ENCODE assay signal across 8 mouse cellular contexts in genomic region chr2:38688791-38689520, GRCm38 (mm10). TPM values are rescaled to one million over a fixed set of nuclear protein-coding genes. Genes with fewer than 3 reads are reported as not detected.
DNase-seq lines count a peak whose midpoint lies in the region; ATAC-seq and TF ChIP-seq lines count a peak whose summit lies in the region.

No protein-coding gene starts in this region.

- no peaks in the 10 kb centered on the region for H3K9me3 ChIP-seq in ES-Bruce4 (replicated peaks; ENCODE audit: control insufficient read depth, insufficient read depth, low read length, poor library complexity, severe bottlenecking)
- H3K9me3 ChIP-seq in midbrain, postnatal 0 days (ENCODE audit: low read length): no peaks in the 10 kb centered on the region

- 0 out of 2 replicates have a peak, but pooled peaks have one; percentile 23 for TF ChIP-seq EP300 in ES-Bruce4 (IDR thresholded peaks at IDR 0.05; ENCODE audit: insufficient read depth, low read depth, low read length)

- H3K27me3 ChIP-seq in C2C12 (ENCODE audit: control insufficient read depth, insufficient read depth, insufficient read length) (peaks cover 7% of the 10 kb centered on the region), ES-Bruce4 (ENCODE audit: control insufficient read depth, insufficient read depth, low read length, poor library complexity, severe bottlenecking) (no peaks in the 10 kb centered on the region)
- H3K27me3 ChIP-seq in midbrain, postnatal 0 days (ENCODE audit: insufficient read depth, low read length): 0 out of 2 replicates have a peak, but pooled peaks cover 6% of the 10 kb centered on the region

- H3K4me3 ChIP-seq in C2C12 (ENCODE audit: insufficient read depth, poor library complexity, severe bottlenecking): no peak overlapping the region
- peak overlapping the region; percentile 44 for H3K4me3 ChIP-seq in ES-Bruce4 (ENCODE audit: low read depth, low read length)
- peak overlapping the region; percentile 28; the same call in 1 of the 2 replicates for H3K4me3 ChIP-seq in midbrain, postnatal 0 days (ENCODE audit: low read depth, low read length)

- WGBS in midbrain, postnatal 0 days: 3% methylated on average over 28 of the region's 29 CpGs

- no peak for TF ChIP-seq POLR2A in ES-Bruce4 (IDR thresholded peaks at IDR 0.05; ENCODE audit: insufficient read depth, low read length)

- no peak overlapping the region for H3K27ac ChIP-seq in ES-Bruce4 (ENCODE audit: insufficient read depth, low read length)
- H3K27ac ChIP-seq in midbrain, postnatal 0 days (ENCODE audit: low read depth, low read length): peak overlapping the region; percentile 62; the same call in 1 of the 2 replicates

- peak; percentile 87 for DNase-seq in embryo, embryonic 10.5 days (ENCODE audit: low spot score)
- peak; percentile 82 for DNase-seq in left cerebral cortex, postnatal 4 days
- DNase-seq in midbrain, postnatal 0 days (ENCODE audit: low spot score): peak; percentile 86
- DNase-seq in thymus, postnatal 14 days: peak; percentile 70
- no peak for DNase-seq in gastrocnemius, adult 18-20 months (ENCODE audit: low spot score)

- intact Hi-C loops in left cerebral cortex, postnatal 4 days (cut with DNase I): no loop called here

- ATAC-seq in hematopoietic stem cell, adult 5-6 weeks (replicated peaks in 1 of 2; ENCODE audit: insufficient read depth in 1 of 2, low FRiP score in 2 of 2, low TSS enrichment in 1 of 2, low read depth in 1 of 2, poor library complexity in 2 of 2, severe bottlenecking in 2 of 2): peak; percentile 21 to 29; a peak in 2 of 4 replicates
- ATAC-seq in midbrain, postnatal 0 days (ENCODE audit: low FRiP score): peak; percentile 76

- H3K4me2 ChIP-seq in midbrain, postnatal 0 days (ENCODE audit: low read depth, low read length, poor library complexity, severe bottlenecking): peak overlapping the region; percentile 50

- TF ChIP-seq CTCF in C2C12 (IDR thresholded peaks at IDR 0.05; ENCODE audit: control insufficient read depth, insufficient read depth, insufficient read length): peak; percentile 60
- TF ChIP-seq CTCF in ES-Bruce4 (IDR thresholded peaks at IDR 0.05; ENCODE audit: low read depth, low read length): peak; percentile 86
- peak; percentile 74 for TF ChIP-seq CTCF in midbrain, postnatal 0 days (IDR thresholded peaks at IDR 0.05)

- no peaks in the 10 kb centered on the region for H3K79me3 ChIP-seq in C2C12 (ENCODE audit: low read depth)

- no peaks in the 10 kb centered on the region for H3K79me2 ChIP-seq in C2C12 (ENCODE audit: control insufficient read depth, insufficient read depth)

- no peak overlapping the region for H3ac ChIP-seq in C2C12 (ENCODE audit: control insufficient read depth, insufficient read length, low read depth)

- H3K36me3 ChIP-seq in C2C12 (ENCODE audit: control insufficient read depth, insufficient read depth): no peaks in the 10 kb centered on the region
- H3K36me3 ChIP-seq in ES-Bruce4 (ENCODE audit: control insufficient read depth, insufficient read depth, low read length, poor library complexity, severe bottlenecking): no peaks in the 10 kb centered on the region
- H3K36me3 ChIP-seq in midbrain, postnatal 0 days (ENCODE audit: insufficient read depth, low read length): no peaks in the 10 kb centered on the region

- no peaks in the 10 kb centered on the region for H3K4me1 ChIP-seq in ES-Bruce4 (ENCODE audit: control insufficient read depth, insufficient read depth, low read length)
- peaks cover 4% of the 10 kb centered on the region; the same call in 1 of the 2 replicates for H3K4me1 ChIP-seq in midbrain, postnatal 0 days (ENCODE audit: insufficient read depth, low read length)

- peak overlapping the region; percentile 8 for H3K9ac ChIP-seq in ES-Bruce4 (ENCODE audit: low read depth, poor library complexity, severe bottlenecking)
- peak overlapping the region; percentile 51 for H3K9ac ChIP-seq in midbrain, postnatal 0 days (replicated peaks; ENCODE audit: low read length, poor library complexity, severe bottlenecking)

TF ChIP-seq in C2C12, 6 proteins besides CTCF, POLR2A, EP300 and RAD21:
- no peak for TF ChIP-seq MYOD1 (IDR thresholded peaks at IDR 0.05; ENCODE audit: control insufficient read depth, insufficient read length, low read depth)
- TF ChIP-seq USF1 (IDR thresholded peaks at IDR 0.05; ENCODE audit: low read depth): no peak
- no peak for TF ChIP-seq MYOG (IDR thresholded peaks at IDR 0.05; ENCODE audit: control insufficient read depth, extremely low read depth, insufficient read length)
- TF ChIP-seq FOSL1 (IDR thresholded peaks at IDR 0.05; ENCODE audit: insufficient read depth, low read length, poor library complexity, severe bottlenecking): no peak
- TF ChIP-seq MAX (IDR thresholded peaks at IDR 0.05): no peak
- TF ChIP-seq CEBPB (IDR thresholded peaks at IDR 0.05; ENCODE audit: low read depth): no peak

RNA-seq across cellular contexts. Expression of gene Nr5a1, which starts 25.4 kb away (rescaled TPM):
- polyA plus RNA-seq in C2C12 (2012; fragmentation: generic; extraction: Trizol) (0.01 TPM), ES-Bruce4 (2011; ENCODE audit: insufficient read depth, insufficient read length, low read depth, missing spikeins) (not detected in 2 replicates)
- not detected in 2 replicates for total RNA-seq in hematopoietic stem cell, adult 5-6 weeks (2017)
- under 1 TPM in 1 of 2 experiments, not detected in 1; 0.14 TPM for total RNA-seq in left cerebral cortex, postnatal 4 days (2021)
- total RNA-seq in midbrain, postnatal 0 days (2014; rRNA removed): 0.11 and 0.61 TPM in 2 replicates
- polyA plus RNA-seq in midbrain, postnatal 0 days (2015; fragmentation: Nextera tagmentation; extraction: Ambion mirVana): 1.2 and 2.1 TPM in 2 replicates
- not detected for total RNA-seq in gastrocnemius, adult 18-20 months (2021)

RNA-seq across cellular contexts. Expression of gene Psmb7, which starts 45.1 kb away (rescaled TPM):
- 377 TPM for polyA plus RNA-seq in C2C12 (2012; fragmentation: generic; extraction: Trizol)
- polyA plus RNA-seq in ES-Bruce4 (2011; ENCODE audit: insufficient read depth, insufficient read length, low read depth, missing spikeins): 306 and 309 TPM in 2 replicates
- total RNA-seq in hematopoietic stem cell, adult 5-6 weeks (2017): 215 and 259 TPM in 2 replicates
- total RNA-seq in left cerebral cortex, postnatal 4 days (2021): 100 to 1,000 TPM; 231 to 253 TPM
- 218 and 239 TPM in 2 replicates for total RNA-seq in midbrain, postnatal 0 days (2014; rRNA removed)
- polyA plus RNA-seq in midbrain, postnatal 0 days (2015; fragmentation: Nextera tagmentation; extraction: Ambion mirVana): 282 and 287 TPM in 2 replicates
- 100 to 1,000 TPM; 301 to 309 TPM for total RNA-seq in gastrocnemius, adult 18-20 months (2021)
